Mouse (Mus musculus) adrenal gland, adult (tissue): ENCODE measurements around the gene Dph3.

Experiments
- DNase-seq, 2 experiments: peaks; one replicate each; pipeline ENCODE4 v3.0.0; 2022 to 2023; ENCODE audit warnings: low spot score in 1 of 2; ENCODE audit not compliant: inconsistent age in 2 of 2

Gene Dph3

GRCm38 (mm10) chr14:32086226-32086625 lies 697 bp upstream of the Dph3 start:
- peak; percentile 37 to 68 for DNase-seq

GRCm38 (mm10) chr14:32084761-32085485 lies 606 bp downstream of the Dph3 start, which contains the start of gene Oxnad1:
Gene Oxnad1 (plus strand): TSS chr14:32085374.
- DNase-seq: no peak

- DNase-seq: no peak
Measured at GRCm38 (mm10) chr14:32083466-32083865, 2.1 kb downstream of the Dph3 start.

GRCm38 (mm10) chr14:32082891-32083290 lies 2.6 kb downstream of the Dph3 start:
- DNase-seq: no peak

- no peak for DNase-seq
Measured at GRCm38 (mm10) chr14:32081026-32081425, 4.5 kb downstream of the Dph3 start.

GRCm38 (mm10) chr14:32076896-32077575 lies 8.5 kb downstream of the Dph3 start:
- peak; percentile 71 to 89 for DNase-seq

- peak in 1 of 2 experiments; percentile 39 for DNase-seq
Measured at GRCm38 (mm10) chr14:32073901-32074300, 11.6 kb downstream of the Dph3 start.

GRCm38 (mm10) chr14:32073211-32073685 lies 12.3 kb downstream of the Dph3 start:
- DNase-seq: peak; percentile 67 to 88

GRCm38 (mm10) chr14:32072807-32073206 lies 12.7 kb downstream of the Dph3 start:
- no peak for DNase-seq

- no peak for DNase-seq
Measured at GRCm38 (mm10) chr14:32061398-32061797, 24.1 kb downstream of the Dph3 start.

GRCm38 (mm10) chr14:32057664-32058063 lies 27.9 kb downstream of the Dph3 start:
- DNase-seq: no peak

- DNase-seq: peak in 1 of 2 experiments; percentile 59
Measured at GRCm38 (mm10) chr14:32056675-32057074, 28.9 kb downstream of the Dph3 start.

- no peak for DNase-seq
Measured at GRCm38 (mm10) chr14:32055781-32056180, 29.7 kb downstream of the Dph3 start.

GRCm38 (mm10) chr14:32054788-32055187 lies 30.7 kb downstream of the Dph3 start:
- no peak for DNase-seq

GRCm38 (mm10) chr14:32053895-32054294 lies 31.6 kb downstream of the Dph3 start:
- no peak for DNase-seq

GRCm38 (mm10) chr14:32050171-32050570 lies 35.4 kb downstream of the Dph3 start:
- no peak for DNase-seq

- no peak for DNase-seq
Measured at GRCm38 (mm10) chr14:32046357-32046756, 39.2 kb downstream of the Dph3 start.

GRCm38 (mm10) chr14:32042108-32042507 lies 43.4 kb downstream of the Dph3 start:
- DNase-seq: no peak

- peak in 1 of 2 experiments; percentile 29 for DNase-seq
Measured at GRCm38 (mm10) chr14:32037661-32038252, 47.8 kb downstream of the Dph3 start.

GRCm38 (mm10) chr14:32036482-32036881 lies 49.0 kb downstream of the Dph3 start:
- peak; percentile 82 to 89 for DNase-seq

- peak; percentile 66 to 89 for DNase-seq
Measured at GRCm38 (mm10) chr14:32032522-32032921, 53.0 kb downstream of the Dph3 start.
